Mouse (Mus musculus) MN1 (cell line): ENCODE measurements around the gene Cadm2.

ENCODE experiments used
- DNase-seq: peaks from one replicate; pipeline ENCODE4 v3.0.0-alpha.2; 2016; ENCODE audit warnings: low spot score

Gene Cadm2

DNA sequence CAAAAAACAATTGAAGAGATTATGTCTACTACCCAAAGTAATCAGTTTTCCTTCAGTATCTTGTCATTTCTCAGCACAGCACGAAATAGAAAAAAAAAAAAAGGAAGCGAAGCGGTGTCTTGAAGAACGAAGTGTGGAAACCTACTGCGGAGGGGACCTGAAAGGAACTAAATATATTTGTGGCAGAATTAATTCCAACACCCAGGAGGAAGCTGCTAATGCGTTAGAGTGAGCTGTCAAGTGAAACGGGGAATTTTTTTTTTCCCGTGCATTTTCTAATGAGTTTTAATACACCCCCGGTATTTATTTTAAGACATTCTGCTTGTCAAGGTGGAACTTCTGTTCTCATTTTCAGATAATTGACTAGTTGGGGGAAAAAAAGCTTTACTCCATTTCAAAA, 111.6 kb downstream of the Cadm2 start:
- DNase-seq = no peak

DNA sequence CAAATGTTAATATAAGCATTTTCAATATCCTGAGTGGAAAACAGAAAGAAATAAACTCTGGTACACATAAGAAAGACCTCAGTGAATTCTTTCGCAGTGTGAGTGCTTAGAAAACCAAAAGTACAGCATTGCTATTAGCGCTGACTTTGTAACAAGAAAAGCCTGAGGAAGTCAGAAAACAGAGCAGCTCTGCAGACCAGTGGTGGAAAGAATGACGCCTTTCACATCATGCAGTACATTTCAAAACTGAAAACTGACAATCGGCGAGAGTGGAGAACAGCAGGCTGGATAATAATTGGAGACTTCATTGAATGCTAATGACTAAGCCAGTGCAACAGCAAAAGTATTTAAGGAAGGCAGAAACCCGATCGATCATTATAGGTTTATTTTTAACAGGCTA, 138.2 kb downstream of the Cadm2 start:
- DNase-seq = no peak

DNA sequence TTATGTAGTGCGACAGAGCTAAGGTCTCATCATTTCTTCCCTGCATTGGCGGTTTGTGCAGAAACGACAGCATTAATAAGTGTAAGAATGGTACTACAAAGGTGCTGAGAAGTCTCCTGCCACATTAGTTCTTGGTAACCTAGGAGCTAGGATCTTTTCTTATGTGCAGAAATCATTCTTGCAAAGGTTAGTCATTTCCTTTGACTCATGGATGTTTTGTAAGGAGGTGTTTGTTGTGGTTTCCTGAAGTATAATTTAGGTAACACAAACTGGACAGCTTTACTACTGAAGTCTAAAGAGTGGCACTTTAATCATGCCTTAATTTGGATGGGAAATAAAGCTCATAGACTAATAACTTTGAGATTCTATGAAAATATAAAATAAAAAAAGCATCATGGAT, 153.7 kb downstream of the Cadm2 start:
- DNase-seq = no peak

- DNase-seq = no peak
Measured at GRCm38 (mm10) chr16:67436301-67436700, 184.4 kb downstream of the Cadm2 start.

GRCm38 (mm10) chr16:67425371-67425770, 195.3 kb downstream of the Cadm2 start:
- no peak for DNase-seq

- DNase-seq = no peak
Measured at GRCm38 (mm10) chr16:67410926-67411325, 209.8 kb downstream of the Cadm2 start.

GRCm38 (mm10) chr16:67410482-67410881, 210.2 kb downstream of the Cadm2 start:
- no peak for DNase-seq

DNA sequence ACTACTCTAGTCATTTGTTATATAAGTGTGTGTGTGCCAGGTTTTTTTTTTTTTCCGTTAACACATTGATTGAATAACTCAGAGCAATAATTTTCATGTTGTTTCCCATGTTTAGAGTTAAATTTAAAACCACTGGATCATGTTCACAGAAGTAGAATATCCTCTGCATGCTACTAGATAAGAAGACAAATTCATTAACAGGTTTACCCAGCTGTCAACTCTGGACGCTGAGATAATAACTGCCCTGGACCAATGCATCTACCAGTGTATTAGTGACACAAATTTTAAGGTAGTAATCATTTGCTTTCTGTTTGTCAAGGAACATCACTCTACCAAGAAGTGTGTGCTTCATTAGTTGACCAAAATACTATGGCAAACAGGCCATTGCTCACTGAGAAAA, 253.0 kb downstream of the Cadm2 start:
- no peak for DNase-seq

- no peak for DNase-seq
Measured at GRCm38 (mm10) chr16:67348011-67348410, 272.7 kb downstream of the Cadm2 start.

- no peak for DNase-seq
Measured at GRCm38 (mm10) chr16:67347561-67347960, 273.1 kb downstream of the Cadm2 start.

DNA sequence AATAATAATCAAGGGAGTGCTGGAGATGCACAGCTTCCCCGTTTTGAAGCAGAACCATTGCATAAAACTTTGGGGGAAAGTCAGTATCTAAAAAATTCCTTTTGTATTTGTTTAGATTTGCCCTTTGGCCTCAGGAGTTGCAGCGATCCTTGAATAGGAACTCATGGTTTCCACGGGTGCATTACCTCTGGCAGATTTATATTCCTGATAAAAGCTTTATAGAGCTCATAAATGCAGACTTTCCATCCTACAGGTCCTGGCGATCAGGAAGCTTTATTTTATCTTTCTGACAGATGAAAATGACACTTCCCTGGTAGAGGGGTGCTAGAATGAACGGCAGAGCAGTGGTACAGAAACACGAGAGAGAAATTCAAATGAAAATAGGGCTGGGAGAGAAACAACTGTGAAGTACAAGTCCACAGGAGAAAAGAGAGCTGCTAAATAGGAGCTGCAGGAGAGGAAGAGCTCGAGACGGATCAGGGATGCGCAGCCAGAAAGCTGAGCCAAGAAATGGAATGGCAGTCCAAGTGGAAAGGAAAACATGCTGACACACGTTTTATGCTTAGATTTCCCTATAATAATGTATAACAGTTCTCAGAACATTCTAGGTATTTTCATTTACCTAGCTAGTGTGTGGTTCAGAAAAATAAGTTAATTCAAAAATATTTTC, 274.0 kb downstream of the Cadm2 start:
- no peak for DNase-seq

DNA sequence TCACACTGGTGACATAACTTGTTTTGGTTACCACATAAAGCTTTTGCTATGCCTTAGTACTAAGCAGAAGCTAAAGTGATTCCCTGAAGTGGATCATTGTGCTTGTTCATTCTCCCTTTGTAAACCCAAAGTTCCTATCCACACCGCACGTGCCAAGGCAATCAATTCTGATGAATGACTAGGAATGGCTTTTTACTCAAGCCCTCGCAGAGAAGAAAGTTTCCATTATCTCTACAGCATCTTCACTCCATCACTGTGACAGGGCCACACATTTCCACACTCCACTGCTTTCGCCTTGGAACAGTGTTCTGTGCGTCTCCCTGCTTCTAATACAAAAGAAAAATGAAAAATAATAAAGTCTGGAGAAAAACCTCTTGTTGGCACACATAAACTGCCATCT, 276.5 kb downstream of the Cadm2 start:
- DNase-seq = no peak

DNA sequence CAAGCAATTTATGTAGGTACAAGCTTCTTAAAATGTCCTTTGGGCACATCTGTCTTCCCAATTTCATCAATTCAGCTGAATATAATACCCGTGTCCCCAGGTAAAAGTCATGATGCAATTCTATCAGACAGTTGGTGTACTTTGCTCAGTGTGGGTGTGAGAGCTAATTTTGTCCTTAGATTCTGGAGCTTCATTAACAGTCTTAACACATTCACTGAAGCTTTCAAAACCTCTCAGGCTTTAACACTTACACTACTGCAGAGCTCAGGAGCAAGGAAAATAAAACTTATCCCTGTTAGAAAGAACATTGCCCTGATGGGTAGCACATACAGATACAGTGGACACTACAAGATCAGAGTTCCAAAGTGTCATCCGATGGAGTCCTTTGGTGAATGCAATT, 309.7 kb downstream of the Cadm2 start:
- no peak for DNase-seq

DNA sequence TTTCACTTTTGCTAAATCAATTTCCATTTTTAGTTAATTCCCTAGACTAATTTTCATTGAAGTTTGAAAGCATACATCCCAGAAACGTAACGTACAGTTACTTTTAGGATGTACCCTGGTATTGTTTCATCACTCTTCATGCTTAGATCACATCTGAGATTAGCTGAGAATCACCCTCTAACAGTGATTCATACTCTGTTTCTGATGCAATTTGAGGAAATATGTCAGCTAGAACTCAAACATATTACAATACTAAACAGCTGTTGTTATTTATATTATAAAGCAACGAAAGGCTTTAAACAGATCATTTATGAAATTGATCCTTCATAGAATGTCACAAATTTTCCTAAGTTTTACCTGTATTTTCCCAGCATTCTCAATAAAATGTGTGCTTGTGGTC, 336.0 kb downstream of the Cadm2 start:
- peak; percentile 7 for DNase-seq

GRCm38 (mm10) chr16:67243598-67243997, 377.1 kb downstream of the Cadm2 start:
- DNase-seq = no peak

GRCm38 (mm10) chr16:67234862-67235261, 385.8 kb downstream of the Cadm2 start:
- DNase-seq = no peak

DNA sequence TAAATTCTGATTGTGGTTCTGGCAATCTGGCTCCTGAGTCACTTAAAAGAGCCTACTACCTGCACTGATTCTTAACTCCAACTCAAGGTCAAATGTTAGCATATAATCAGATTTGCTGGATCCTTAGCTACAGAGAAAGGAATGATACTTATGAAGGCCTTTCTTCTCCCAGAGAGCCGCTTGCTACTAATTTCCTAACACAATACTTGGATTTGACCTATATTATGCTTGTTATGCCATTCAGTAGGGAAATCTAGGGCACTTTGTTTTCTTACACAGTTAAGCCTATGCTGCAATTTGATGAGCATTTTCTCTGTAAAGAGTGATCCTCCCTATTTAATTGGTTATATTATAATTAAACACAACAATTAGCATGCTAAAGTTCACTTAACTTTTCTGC, 394.0 kb downstream of the Cadm2 start:
- DNase-seq = no peak

GRCm38 (mm10) chr16:67203329-67203728, 417.4 kb downstream of the Cadm2 start:
- DNase-seq = no peak

- DNase-seq = no peak
Measured at GRCm38 (mm10) chr16:67192852-67193415, 427.8 kb downstream of the Cadm2 start.

DNA sequence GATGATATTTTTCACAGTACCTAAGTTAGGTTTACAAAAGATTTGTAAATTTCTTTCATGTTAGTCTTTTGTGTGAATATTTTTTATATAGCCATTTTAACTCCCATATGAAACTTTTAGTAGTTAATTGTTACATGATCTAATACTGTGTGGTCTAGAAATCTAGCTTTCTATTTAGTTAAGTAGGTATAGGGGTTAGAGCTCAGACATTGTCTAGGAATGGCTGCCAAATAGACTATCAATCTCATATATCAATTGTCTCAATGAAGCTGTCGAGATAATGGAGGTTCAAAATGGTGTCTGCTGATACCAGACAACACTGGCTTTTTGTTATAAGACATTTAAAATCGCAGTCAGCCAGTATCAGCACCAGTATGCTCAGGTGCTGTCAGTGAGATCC, 428.3 kb downstream of the Cadm2 start:
- DNase-seq = no peak

DNA sequence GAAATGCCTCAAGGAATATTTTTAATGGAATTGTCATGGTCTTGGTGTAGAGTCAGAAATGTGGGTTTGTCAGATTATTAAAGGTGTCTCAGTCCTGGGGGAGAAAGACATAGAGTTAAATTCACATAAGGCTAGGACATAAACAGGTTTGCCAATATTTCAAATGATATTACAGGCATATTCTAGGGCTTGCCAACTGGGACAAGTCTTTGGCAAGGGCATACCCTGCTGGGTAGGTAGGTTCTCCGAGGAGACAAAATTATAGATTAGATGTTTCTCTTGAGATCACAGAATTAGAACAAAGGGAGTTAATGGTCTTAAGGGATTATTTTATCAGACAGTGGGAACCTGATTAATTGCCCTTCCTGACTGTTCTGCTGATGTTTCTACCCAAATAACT, 434.4 kb downstream of the Cadm2 start:
- DNase-seq = no peak

DNA sequence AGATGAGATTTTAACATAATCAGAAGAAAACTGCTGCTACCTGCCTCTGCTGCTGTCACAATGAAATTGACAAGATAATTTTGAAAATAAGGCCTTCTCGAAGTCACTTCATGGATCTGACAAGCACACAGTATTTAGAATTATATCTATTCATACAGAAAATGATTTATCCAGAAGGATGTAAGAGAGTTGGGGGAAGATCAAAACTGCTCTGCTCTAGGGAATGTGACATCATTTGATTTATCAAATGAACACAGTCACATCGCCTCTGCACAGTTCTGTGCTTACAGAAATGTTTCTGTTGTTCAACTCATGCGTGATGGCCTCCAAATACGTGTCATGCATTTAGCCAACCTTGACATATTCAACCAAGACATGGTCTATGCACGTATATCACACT, 437.8 kb downstream of the Cadm2 start:
- DNase-seq = no peak

- DNase-seq = no peak
Measured at GRCm38 (mm10) chr16:67175386-67175785, 445.3 kb downstream of the Cadm2 start.

- no peak for DNase-seq
Measured at GRCm38 (mm10) chr16:67162211-67162790, 458.4 kb downstream of the Cadm2 start.
